Mouse (Mus musculus) lung, embryonic 16.5 days (tissue): Measurements from ENCODE around the gene Angptl7. TPM values are rescaled to one million over a fixed set of nuclear protein-coding genes. Genes with fewer than 3 reads are reported as not detected.

Source experiments
- ATAC-seq: fragments of 200-750 bp; cut with Nextera tagmentation; 2 replicates; pipeline ENCODE4 v1.8.0; 2017; ENCODE audit warnings: low read depth, mild to moderate bottlenecking, moderate library complexity
- H3K27ac ChIP-seq: fragments of 300-500 bp; sonication (generic); 2 replicates; pipeline ENCODE4 v1.5.1; 2014; ENCODE audit warnings: mild to moderate bottlenecking, control low read depth, low read length
- H3K27me3 ChIP-seq: fragments of 300-500 bp; sonication (generic); 2 replicates; pipeline ENCODE4 v1.6.1; 2014; ENCODE audit warnings: low read depth, low read length, mixed read lengths; ENCODE audit not compliant: control insufficient read depth, insufficient read depth
- H3K36me3 ChIP-seq: fragments of 300-500 bp; sonication (generic); 2 replicates; pipeline ENCODE4 v1.6.1; 2014; ENCODE audit warnings: low read length; ENCODE audit not compliant: control insufficient read depth, insufficient read depth
- H3K4me1 ChIP-seq: fragments of 300-500 bp; sonication (generic); replicated peaks from 2 replicates; pipeline ENCODE4 v1.6.1; 2014; ENCODE audit warnings: low read length, mixed read lengths; ENCODE audit not compliant: control insufficient read depth, insufficient read depth
- H3K4me2 ChIP-seq: fragments of 300-500 bp; sonication (generic); 2 replicates; pipeline ENCODE4 v1.6.1; 2014; ENCODE audit warnings: low read depth, low read length, control low read depth
- H3K4me3 ChIP-seq: fragments of 300-500 bp; sonication (generic); 2 replicates; pipeline ENCODE4 v1.5.1; 2014; ENCODE audit warnings: mild to moderate bottlenecking, low read length, control low read depth
- H3K9ac ChIP-seq: fragments of 300-500 bp; sonication (generic); 2 replicates; pipeline ENCODE4 v1.6.1; 2014; ENCODE audit warnings: low read length, control low read depth
- H3K9me3 ChIP-seq: fragments of 300-500 bp; sonication (generic); 2 replicates; pipeline ENCODE4 v1.6.1; 2016; ENCODE audit warnings: low read length; ENCODE audit not compliant: control insufficient read depth
- WGBS: fragments of 180-500 bp; shearing (Covaris S2); extraction: QIAGEN DNeasy Blood & Tissue Kit; methylation state at CpG from one replicate; pipeline ENCODE4 v1.1.7; 2014; 5-methylcytosine and 5-hydroxymethylcytosine counted together
- polyA plus RNA-seq: library from polyadenylated mRNA; unstranded; fragments of >200 nt; fragmentation: Nextera tagmentation; extraction: Ambion mirVana; gene quantifications from 2 replicates; pipeline ENCODE4 v1.2.1, GENCODE M21; 2015

Angptl7 gene
- polyA plus RNA-seq = 1.8 TPM in 2 replicates

DNA sequence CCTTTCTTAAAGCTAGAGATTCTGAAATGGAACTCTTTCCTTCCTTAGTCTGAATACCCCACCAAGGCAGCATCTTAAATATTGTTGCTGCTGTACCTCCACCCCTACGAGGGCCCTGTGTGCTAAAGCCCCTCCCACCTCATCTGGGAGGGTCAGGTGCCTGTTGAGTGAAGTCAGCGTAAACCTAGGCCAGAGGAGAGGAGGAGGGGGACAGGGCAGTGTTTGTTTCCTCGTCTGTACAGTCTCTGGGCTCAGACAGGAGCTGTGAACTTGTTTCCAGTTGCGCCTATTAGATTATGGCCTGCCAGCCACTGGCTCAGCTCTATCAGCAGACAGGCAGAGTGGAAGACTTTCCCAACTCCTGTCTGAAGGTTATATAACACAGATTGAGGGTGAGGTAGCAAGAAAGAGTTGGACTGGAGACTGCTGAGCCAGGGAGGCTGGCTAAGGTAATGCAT is at the start of gene Angptl7:
Gene Angptl7, minus strand, starts transcription at position 51 of the 458 bp plus-strand sequence.
- 51% methylated on average over 4 of the region's 4 CpGs for WGBS
- H3K4me2 ChIP-seq = no peak within 1 kb of the TSS
- H3K27me3 ChIP-seq = no peaks in the 10 kb centered on the region
- no peaks in the 10 kb centered on the region for H3K9me3 ChIP-seq
- H3K4me3 ChIP-seq = no peak within 1 kb of the TSS
- ATAC-seq = no peak
- H3K4me1 ChIP-seq = no peaks in the 10 kb centered on the region; the same call in 1 of the 2 replicates
- no peak within 1 kb of the TSS for H3K9ac ChIP-seq
- peaks cover 10% of the 10 kb centered on the region for H3K36me3 ChIP-seq
- H3K27ac ChIP-seq = no peak within 1 kb of the TSS

DNA sequence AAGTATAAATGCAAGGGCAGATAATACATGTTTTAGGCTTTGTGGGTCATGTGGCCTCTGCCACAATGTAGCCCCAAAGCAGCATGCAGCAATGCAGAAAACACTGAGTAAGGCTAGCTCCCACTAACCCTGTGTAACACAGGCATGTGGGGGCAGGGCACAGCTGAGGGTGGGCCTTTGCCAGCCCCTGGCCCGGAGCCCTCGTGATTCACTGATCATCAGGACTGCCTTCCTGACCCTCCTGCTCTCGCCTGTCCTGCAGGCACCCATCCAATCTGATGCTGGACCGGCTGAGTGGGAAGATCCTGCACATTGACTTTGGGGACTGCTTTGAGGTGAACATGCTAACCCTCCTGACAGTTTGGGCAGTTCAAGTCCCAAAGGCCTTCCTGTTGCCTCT is 48.8 kb upstream of the Angptl7 start:
- Histone ChIP-seq H3K4me3 (no peak overlapping the region), H3K4me1 (no peaks in the 10 kb centered on the region), H3K4me2 (no peak overlapping the region), H3K27ac (no peak overlapping the region), H3K9me3 (no peaks in the 10 kb centered on the region), H3K36me3 (peaks cover 45% of the 10 kb centered on the region), H3K27me3 (no peaks in the 10 kb centered on the region), H3K9ac (no peak overlapping the region)
- WGBS = 73% methylated on average over 4 of the region's 4 CpGs
- ATAC-seq = no peak

DNA sequence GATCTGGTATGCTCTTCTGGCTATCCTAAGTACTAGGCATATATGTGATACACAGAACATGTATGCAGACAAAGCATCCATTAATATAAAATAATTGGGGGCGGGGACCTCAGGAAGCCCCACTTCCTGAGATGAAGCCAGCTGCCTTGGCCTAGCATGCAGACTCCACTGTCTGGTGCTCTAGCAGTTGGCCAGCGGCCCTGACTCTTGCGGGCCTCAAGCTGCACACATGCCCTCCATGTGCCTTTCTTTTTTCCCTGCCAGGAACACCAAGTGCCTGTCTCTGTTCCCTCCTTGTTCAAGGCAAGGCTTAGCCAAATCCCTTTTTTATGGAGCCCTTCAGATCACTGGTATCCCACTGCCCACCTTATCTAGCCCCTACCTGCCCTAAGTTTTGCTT is 35.6 kb upstream of the Angptl7 start:
- no peak overlapping the region for H3K4me2 ChIP-seq
- no peak overlapping the region for H3K9ac ChIP-seq
- no peaks in the 10 kb centered on the region for H3K9me3 ChIP-seq
- H3K27ac ChIP-seq = no peak overlapping the region
- H3K27me3 ChIP-seq = no peaks in the 10 kb centered on the region
- WGBS = 89% methylated on average over 3 of the region's 3 CpGs
- no peak overlapping the region for H3K4me3 ChIP-seq
- no peaks in the 10 kb centered on the region for H3K4me1 ChIP-seq
- H3K36me3 ChIP-seq = peaks cover 38% of the 10 kb centered on the region
- ATAC-seq = no peak

DNA sequence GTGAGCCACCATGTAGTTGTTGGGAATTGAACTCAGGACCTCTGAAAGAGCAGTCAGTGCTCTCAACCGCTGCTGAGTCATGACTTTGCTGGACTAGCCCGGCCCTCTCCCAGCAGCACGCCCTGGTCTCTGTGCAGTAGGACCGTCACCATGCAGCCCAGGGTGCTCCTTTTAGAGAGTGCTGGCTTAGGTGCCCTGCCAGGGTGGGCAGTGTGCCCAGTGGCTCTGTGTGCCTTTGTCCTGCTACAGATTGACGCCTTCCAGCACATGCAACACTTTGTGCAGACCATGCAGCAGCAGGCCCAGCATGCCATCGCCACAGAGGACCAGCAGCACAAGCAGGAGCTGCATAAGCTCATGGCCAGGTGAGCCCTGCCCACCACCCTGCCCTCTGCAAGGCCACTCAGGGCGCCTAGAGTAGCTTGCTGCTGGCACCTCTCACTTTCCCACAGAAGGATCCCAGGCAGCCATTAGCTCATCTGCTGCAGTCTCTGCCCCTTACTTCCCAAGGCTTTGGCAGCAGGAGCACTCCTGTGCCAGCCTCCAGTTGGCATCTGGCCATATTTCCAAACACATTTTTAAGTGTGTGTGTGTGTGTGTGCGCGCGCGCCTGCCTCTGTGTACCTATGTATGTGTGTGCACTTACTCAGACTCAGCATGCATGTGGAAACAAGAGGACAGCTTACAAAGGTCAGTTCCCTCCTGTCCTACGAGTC is 33.5 kb upstream of the Angptl7 start:
- WGBS = 91% methylated on average over 12 of the region's 12 CpGs
- no peak for ATAC-seq
- H3K4me1 ChIP-seq = no peaks in the 10 kb centered on the region
- no peaks in the 10 kb centered on the region for H3K9me3 ChIP-seq
- no peaks in the 10 kb centered on the region for H3K27me3 ChIP-seq
- no peak overlapping the region for H3K9ac ChIP-seq
- peaks cover 30% of the 10 kb centered on the region for H3K36me3 ChIP-seq
- H3K4me2 ChIP-seq = no peak overlapping the region
- no peak overlapping the region for H3K4me3 ChIP-seq
- no peak overlapping the region for H3K27ac ChIP-seq

DNA sequence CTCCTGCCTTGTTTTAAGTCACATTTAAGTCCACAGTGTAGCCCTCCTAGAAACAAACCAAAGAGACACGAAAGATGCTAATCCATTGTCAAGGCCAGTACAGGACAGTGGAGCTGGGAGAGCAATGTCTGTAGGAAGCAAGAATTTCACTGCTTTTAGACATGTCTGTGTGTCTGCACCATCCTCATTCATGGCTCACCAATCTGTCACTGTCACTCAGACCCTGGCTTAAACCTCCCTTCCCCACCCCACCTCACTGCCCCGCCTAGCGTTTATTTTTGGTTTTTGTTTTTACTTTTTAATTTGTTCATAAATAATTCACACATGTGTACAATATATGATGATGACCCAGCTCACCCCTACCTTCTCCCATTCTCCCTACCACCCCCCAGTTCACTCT is 32.3 kb upstream of the Angptl7 start:
- Histone ChIP-seq H3K4me2 (no peak overlapping the region), H3K27ac (no peak overlapping the region), H3K4me3 (no peak overlapping the region), H3K27me3 (no peaks in the 10 kb centered on the region), H3K4me1 (no peaks in the 10 kb centered on the region), H3K9ac (no peak overlapping the region), H3K36me3 (peaks cover 22% of the 10 kb centered on the region), H3K9me3 (no peaks in the 10 kb centered on the region)
- 92% methylated on average over 3 of the region's 3 CpGs for WGBS
- no peak for ATAC-seq

DNA sequence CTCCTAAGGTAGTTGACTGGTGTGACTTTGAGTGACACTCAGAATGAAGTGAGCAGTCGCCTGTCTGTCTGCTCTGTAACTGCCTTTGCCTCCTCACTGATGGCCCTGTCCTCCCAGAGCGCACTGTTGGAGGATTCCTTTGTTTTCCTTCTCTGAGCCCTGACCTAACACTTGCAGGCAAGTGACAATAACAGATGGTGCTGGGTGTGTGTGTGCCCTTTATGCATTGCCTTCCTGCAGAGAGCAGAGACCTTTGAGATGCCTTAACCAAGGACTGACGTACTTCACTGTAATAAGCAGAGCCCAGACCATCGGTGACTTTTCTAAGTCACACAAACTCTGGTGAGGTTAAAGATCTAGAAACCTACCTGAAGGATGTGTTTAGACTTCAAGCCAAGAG is 31.1 kb upstream of the Angptl7 start:
- Histone ChIP-seq H3K4me1 (no peaks in the 10 kb centered on the region), H3K9ac (no peak overlapping the region), H3K36me3 (peaks cover 24% of the 10 kb centered on the region), H3K27ac (no peak overlapping the region), H3K9me3 (no peaks in the 10 kb centered on the region), H3K27me3 (no peaks in the 10 kb centered on the region), H3K4me2 (no peak overlapping the region), H3K4me3 (no peak overlapping the region)
- WGBS = 58% methylated on average over 4 of the region's 4 CpGs
- ATAC-seq = no peak

DNA sequence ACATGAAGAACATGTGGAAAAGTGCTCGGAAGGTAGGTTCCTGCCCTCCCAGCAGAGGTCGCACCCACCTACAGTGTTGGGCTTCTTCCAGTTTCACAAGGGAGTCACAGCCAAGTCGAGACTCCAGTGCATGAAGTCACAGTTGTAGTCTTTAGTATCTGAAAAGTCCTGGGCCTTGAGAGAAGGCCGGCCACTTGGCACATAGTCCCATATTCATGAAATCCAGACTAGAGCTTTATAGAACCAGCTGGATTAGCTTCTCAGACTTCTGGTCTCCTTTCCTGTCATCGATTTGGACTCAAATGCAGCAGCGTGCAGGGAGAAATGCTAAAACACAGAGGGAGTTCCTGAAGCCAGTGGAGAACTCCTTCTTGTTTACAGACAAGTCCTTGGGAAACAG is 30.5 kb upstream of the Angptl7 start:
- 84% methylated on average over 6 of the region's 6 CpGs for WGBS
- H3K4me2 ChIP-seq = no peak overlapping the region
- H3K9me3 ChIP-seq = no peaks in the 10 kb centered on the region
- no peaks in the 10 kb centered on the region for H3K4me1 ChIP-seq
- H3K27ac ChIP-seq = no peak overlapping the region
- H3K9ac ChIP-seq = no peak overlapping the region
- peaks cover 28% of the 10 kb centered on the region for H3K36me3 ChIP-seq
- H3K4me3 ChIP-seq = no peak overlapping the region
- ATAC-seq = no peak
- H3K27me3 ChIP-seq = no peaks in the 10 kb centered on the region

DNA sequence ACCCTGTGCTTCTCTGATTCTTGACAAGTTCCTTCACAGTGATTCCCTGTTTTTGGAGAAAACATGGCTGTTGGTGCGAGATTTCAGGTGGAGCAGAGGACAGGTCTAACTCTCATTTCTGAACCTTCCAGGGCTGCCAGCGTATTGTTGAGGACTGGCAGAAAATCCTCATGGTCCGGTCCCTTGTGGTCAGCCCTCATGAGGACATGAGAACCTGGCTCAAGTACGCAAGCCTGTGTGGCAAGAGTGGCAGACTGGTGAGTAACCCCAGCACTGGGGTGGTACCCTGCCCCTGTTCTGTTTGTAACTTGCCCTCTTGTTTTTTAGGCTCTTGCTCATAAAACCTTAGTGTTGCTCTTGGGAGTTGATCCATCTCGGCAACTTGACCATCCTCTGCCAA is 30.1 kb upstream of the Angptl7 start:
- no peak overlapping the region for H3K4me3 ChIP-seq
- no peak overlapping the region for H3K4me2 ChIP-seq
- no peak overlapping the region for H3K9ac ChIP-seq
- no peak for ATAC-seq
- 91% methylated on average over 5 of the region's 5 CpGs for WGBS
- H3K4me1 ChIP-seq = no peaks in the 10 kb centered on the region
- H3K27me3 ChIP-seq = no peaks in the 10 kb centered on the region
- no peak overlapping the region for H3K27ac ChIP-seq
- H3K36me3 ChIP-seq = peaks cover 28% of the 10 kb centered on the region
- H3K9me3 ChIP-seq = no peaks in the 10 kb centered on the region

DNA sequence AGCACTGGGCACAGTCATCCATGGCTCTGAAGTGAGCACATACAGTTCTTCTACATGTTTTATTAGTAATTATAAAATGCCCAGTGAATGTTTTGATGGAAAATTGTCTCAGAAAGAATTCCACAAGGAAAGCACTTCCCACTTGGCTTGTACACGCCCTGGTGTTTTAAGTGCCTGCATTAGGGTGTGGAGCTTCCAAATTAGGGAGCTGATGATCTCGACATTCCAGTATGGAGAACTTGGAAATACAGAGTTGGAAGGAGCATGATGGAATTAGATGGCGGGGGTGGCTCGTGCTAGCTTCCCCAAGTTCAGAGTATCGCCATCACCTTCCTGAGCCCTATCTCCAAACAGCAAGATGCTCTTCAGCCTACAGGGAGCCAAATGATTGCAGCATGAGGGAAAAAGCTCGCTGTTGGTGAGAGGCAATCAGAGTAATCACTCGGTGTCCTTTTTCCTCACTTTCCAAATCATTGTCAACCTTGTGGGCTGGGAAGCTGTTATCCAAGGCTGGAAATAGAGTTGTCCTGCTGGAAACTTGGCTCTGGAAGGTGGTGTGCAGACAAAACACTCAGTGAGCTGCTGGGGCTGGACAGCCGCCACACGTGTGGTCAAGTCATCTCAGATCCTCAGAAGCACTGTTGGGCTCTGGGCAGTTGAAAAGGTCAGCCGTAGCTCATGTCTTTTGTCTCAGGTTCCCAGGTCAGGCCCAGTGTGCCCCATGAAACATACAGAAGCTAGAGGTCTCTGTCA is 27.1 kb upstream of the Angptl7 start:
- WGBS = 88% methylated on average over 10 of the region's 10 CpGs
- H3K27me3 ChIP-seq = no peaks in the 10 kb centered on the region
- no peak for ATAC-seq
- no peak overlapping the region for H3K27ac ChIP-seq
- H3K4me2 ChIP-seq = no peak overlapping the region
- H3K9ac ChIP-seq = no peak overlapping the region
- no peak overlapping the region for H3K4me3 ChIP-seq
- no peaks in the 10 kb centered on the region for H3K4me1 ChIP-seq
- peaks cover 31% of the 10 kb centered on the region; the same call in 1 of the 2 replicates for H3K36me3 ChIP-seq
- H3K9me3 ChIP-seq = no peaks in the 10 kb centered on the region
